Mouse (Mus musculus) embryonic facial prominence, embryonic 11.5 days (tissue): ENCODE measurements around the gene Gas2l1. TPM values are rescaled to one million over a fixed set of nuclear protein-coding genes. Genes with fewer than 3 reads are reported as not detected.

ENCODE experiments used
- ATAC-seq: fragments of 200-750 bp; cut with Nextera tagmentation; replicated peaks from 2 replicates; pipeline ENCODE4 v1.8.0; 2017; ENCODE audit warnings: low read depth; ENCODE audit not compliant: insufficient number of reproducible peaks, low FRiP score, low TSS enrichment
- DNase-seq: peaks from one replicate; pipeline ENCODE4 v3.0.0-alpha.2; 2015; ENCODE audit warnings: low spot score
- H3K27ac ChIP-seq: fragments of 300-500 bp; sonication (generic); replicated peaks from 2 replicates; pipeline ENCODE4 v1.5.1; 2014; ENCODE audit warnings: mild to moderate bottlenecking, low read depth, low read length, control low read depth
- H3K27me3 ChIP-seq: fragments of 300-500 bp; sonication (generic); 2 replicates; pipeline ENCODE4 v1.6.1; 2014; ENCODE audit warnings: mild to moderate bottlenecking, low read length, moderate library complexity, mixed read lengths; ENCODE audit not compliant: control insufficient read depth, insufficient read depth
- H3K36me3 ChIP-seq: fragments of 300-500 bp; sonication (generic); replicated peaks from 2 replicates; pipeline ENCODE4 v1.6.1; 2014; ENCODE audit warnings: low read depth, mild to moderate bottlenecking, low read length, moderate library complexity, mixed read lengths; ENCODE audit not compliant: control insufficient read depth, insufficient read depth
- H3K4me1 ChIP-seq: fragments of 300-500 bp; sonication (generic); 2 replicates; pipeline ENCODE4 v1.6.1; 2014; ENCODE audit warnings: low read length, mixed read lengths; ENCODE audit not compliant: control insufficient read depth, insufficient read depth
- H3K4me2 ChIP-seq: fragments of 300-500 bp; sonication (generic); 2 replicates; pipeline ENCODE4 v1.6.1; 2014; ENCODE audit warnings: low read depth, mild to moderate bottlenecking, control low read depth, low read length, moderate library complexity
- H3K4me3 ChIP-seq: fragments of 300-500 bp; sonication (generic); 2 replicates; pipeline ENCODE4 v1.5.1; 2014; ENCODE audit warnings: low read depth, low read length, control low read depth
- H3K9ac ChIP-seq: fragments of 300-500 bp; sonication (generic); replicated peaks from 2 replicates; pipeline ENCODE4 v1.6.1; 2014; ENCODE audit warnings: mild to moderate bottlenecking, control low read depth, low read length
- H3K9me3 ChIP-seq: fragments of 300-500 bp; sonication (generic); replicated peaks from 2 replicates; pipeline ENCODE4 v1.6.1; 2016; ENCODE audit warnings: mild to moderate bottlenecking, low read length, inconsistent platforms, mixed read lengths; ENCODE audit not compliant: control insufficient read depth
- WGBS: fragments of 180-500 bp; shearing (Covaris S2); extraction: QIAGEN DNeasy Blood & Tissue Kit; methylation state at CpG from one replicate; pipeline ENCODE4 v1.1.7; 2014; 5-methylcytosine and 5-hydroxymethylcytosine counted together
- polyA plus RNA-seq: library from polyadenylated mRNA; unstranded; fragments of >200 nt; fragmentation: Nextera tagmentation; extraction: Ambion mirVana; gene quantifications from 2 replicates; pipeline ENCODE4 v1.2.1, GENCODE M21; 2014

The Gas2l1 gene
- polyA plus RNA-seq, 1 experiment from 2014 or later = 24.1 TPM

DNA sequence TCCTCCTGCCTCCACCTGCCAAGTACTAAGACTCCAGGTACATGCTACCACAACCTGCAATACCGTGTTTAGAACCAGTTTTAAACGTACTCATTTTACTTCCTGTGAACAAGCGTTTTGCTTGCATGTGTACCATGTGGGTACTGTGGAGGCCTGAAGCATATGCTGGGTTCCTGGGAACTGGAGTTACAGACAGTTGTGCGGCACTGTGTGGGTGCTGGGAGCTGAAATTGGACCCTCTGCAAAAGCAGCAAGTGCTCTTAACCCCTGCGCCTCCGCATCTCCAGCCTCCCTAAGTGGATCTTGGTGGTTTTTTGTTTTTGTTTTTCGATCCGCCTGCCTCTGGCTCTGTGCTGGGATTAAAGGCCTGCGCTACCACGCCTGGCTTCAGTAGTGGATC lies 13.5 kb downstream of the Gas2l1 start:
- Histone ChIP-seq H3K27me3 (peaks cover 13% of the 10 kb centered on the region), H3K27ac (no peak overlapping the region), H3K9ac (no peak overlapping the region), H3K4me1 (no peaks in the 10 kb centered on the region; the same call in 1 of the 2 replicates), H3K36me3 (no peaks in the 10 kb centered on the region), H3K9me3 (no peaks in the 10 kb centered on the region), H3K4me3 (no peak overlapping the region), H3K4me2 (no peak overlapping the region)
- no peak for ATAC-seq
- DNase-seq = no peak
- WGBS = 67% methylated on average over 10 of the region's 10 CpGs

DNA sequence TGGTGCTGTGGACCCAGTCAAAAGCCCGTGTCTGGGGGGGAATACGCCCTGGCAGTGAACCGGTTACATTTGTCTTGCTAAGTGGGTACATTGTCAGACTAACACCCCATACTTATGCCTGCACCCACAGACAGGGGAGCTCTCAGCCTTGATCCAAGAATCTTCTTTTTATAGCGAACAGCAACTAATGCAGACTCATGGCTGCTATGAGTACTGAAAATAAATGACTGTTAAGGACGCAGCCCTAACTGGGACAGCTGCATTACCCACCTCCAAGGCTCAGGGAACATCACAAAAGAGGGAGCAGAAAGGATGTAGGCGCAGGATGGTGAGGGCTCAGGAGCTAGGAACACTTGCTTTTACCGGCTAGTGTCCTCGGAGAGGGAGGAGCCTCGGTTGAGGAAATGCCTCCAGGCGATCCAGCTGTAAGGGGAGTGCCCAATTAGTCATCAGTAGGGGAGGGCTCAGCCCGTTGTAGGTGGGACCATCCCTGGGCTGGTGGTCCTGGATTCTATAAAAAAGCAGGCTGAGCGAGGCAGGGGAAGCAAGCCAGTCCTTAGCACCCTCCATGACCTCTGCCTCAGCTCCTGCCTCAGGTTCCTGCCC lies 18.7 kb downstream of the Gas2l1 start:
- Histone ChIP-seq H3K4me3 (no peak overlapping the region), H3K27me3 (no peaks in the 10 kb centered on the region), H3K4me1 (no peaks in the 10 kb centered on the region), H3K4me2 (no peak overlapping the region), H3K9me3 (no peaks in the 10 kb centered on the region), H3K36me3 (no peaks in the 10 kb centered on the region), H3K27ac (no peak overlapping the region), H3K9ac (no peak overlapping the region)
- WGBS = 38% methylated on average over 12 of the region's 12 CpGs
- ATAC-seq (no peak), DNase-seq (no peak)

- WGBS = 93% methylated on average over 8 of the region's 8 CpGs
- no peaks in the 10 kb centered on the region; the same call in 1 of the 2 replicates for H3K36me3 ChIP-seq
- no peak for DNase-seq
- H3K9me3 ChIP-seq = no peaks in the 10 kb centered on the region
- H3K4me3 ChIP-seq = no peak overlapping the region
- H3K4me1 ChIP-seq = no peaks in the 10 kb centered on the region
- ATAC-seq = no peak
- H3K27ac ChIP-seq = no peak overlapping the region
- H3K9ac ChIP-seq = no peak overlapping the region
- H3K4me2 ChIP-seq = no peak overlapping the region
- H3K27me3 ChIP-seq = no peaks in the 10 kb centered on the region
Measured at GRCm38 (mm10) chr11:5042645-5043381, 22.3 kb downstream of the Gas2l1 start.

GRCm38 (mm10) chr11:5041144-5041780 lies 23.9 kb downstream of the Gas2l1 start:
- Histone ChIP-seq H3K36me3 (no peaks in the 10 kb centered on the region; the same call in 1 of the 2 replicates), H3K9ac (no peak overlapping the region), H3K4me1 (no peaks in the 10 kb centered on the region), H3K9me3 (no peaks in the 10 kb centered on the region), H3K4me2 (no peak overlapping the region), H3K4me3 (no peak overlapping the region), H3K27ac (no peak overlapping the region), H3K27me3 (no peaks in the 10 kb centered on the region)
- 74% methylated on average over 18 of the region's 18 CpGs for WGBS
- DNase-seq (no peak), ATAC-seq (no peak)

- ATAC-seq (no peak), DNase-seq (no peak)
- Histone ChIP-seq H3K4me2 (no peak overlapping the region), H3K9me3 (no peaks in the 10 kb centered on the region), H3K4me1 (no peaks in the 10 kb centered on the region), H3K27ac (no peak overlapping the region), H3K9ac (no peak overlapping the region), H3K36me3 (no peaks in the 10 kb centered on the region; the same call in 1 of the 2 replicates), H3K27me3 (no peaks in the 10 kb centered on the region), H3K4me3 (no peak overlapping the region)
- WGBS = 82% methylated on average over 5 of the region's 5 CpGs
Measured at GRCm38 (mm10) chr11:5040585-5040984, 24.5 kb downstream of the Gas2l1 start.

DNA sequence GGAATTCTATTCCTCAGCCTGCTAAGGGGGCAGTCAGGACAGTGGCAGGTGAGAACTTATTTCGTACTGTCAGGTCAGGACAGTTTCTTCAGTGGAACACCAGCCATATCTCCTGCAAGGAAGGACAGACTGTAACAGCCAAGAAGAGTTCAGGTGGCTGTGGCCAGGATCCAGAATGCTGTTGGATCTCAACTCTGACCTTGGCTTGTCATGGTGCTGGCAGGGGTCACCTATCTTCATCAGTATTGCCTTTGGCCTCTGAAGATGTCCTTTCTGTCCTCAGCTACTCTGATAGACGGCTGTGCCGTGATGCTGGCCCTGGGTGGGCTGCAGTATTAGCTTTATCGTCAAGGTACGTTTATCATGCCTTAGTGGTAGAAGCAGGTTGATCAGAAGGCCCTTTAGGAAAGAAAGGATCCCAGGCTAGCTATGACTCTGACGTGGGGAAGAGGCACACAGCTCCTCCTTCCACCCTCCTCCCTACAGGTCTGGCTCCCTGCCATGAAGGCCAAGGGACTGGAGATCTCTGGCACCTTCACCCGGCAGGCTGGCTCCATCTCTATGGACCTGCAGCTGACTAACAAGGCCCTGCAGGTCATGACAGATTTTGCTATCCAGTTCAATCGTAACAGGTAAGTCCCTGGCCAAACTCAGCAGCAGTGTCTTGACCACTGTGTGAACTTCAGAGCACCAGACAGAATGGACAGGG lies 27.8 kb downstream of the Gas2l1 start:
- Histone ChIP-seq H3K9me3 (no peaks in the 10 kb centered on the region), H3K27me3 (no peaks in the 10 kb centered on the region), H3K4me3 (no peak overlapping the region), H3K9ac (no peak overlapping the region), H3K4me1 (no peaks in the 10 kb centered on the region), H3K27ac (no peak overlapping the region), H3K36me3 (peaks cover 3% of the 10 kb centered on the region), H3K4me2 (no peak overlapping the region)
- ATAC-seq (no peak), DNase-seq (no peak)
- WGBS = 93% methylated on average over 8 of the region's 8 CpGs

- H3K9ac ChIP-seq = no peak overlapping the region
- H3K27me3 ChIP-seq = no peaks in the 10 kb centered on the region
- ATAC-seq (no peak), DNase-seq (no peak)
- 98% methylated on average over 4 of the region's 4 CpGs for WGBS
- H3K27ac ChIP-seq = no peak overlapping the region
- H3K9me3 ChIP-seq = no peaks in the 10 kb centered on the region
- peaks cover 7% of the 10 kb centered on the region for H3K36me3 ChIP-seq
- H3K4me1 ChIP-seq = no peaks in the 10 kb centered on the region
- H3K4me2 ChIP-seq = no peak overlapping the region
- H3K4me3 ChIP-seq = no peak overlapping the region
Measured at GRCm38 (mm10) chr11:5035421-5035820, 29.7 kb downstream of the Gas2l1 start.
